Mouse (Mus musculus) forelimb bud, embryonic 11.5 days (tissue): ENCODE measurements at regions not wholly inside any gene's neighbourhood (a gene's known extent, or its start where the extent isn't known, plus 50 kb on each side); places are given as distances from the start of the nearest gene placed in this dataset.

Source experiments
- DNase-seq: peaks from one replicate; pipeline ENCODE4 v3.0.0-alpha.2; 2012; ENCODE audit warnings: low read depth, low spot score

DNA sequence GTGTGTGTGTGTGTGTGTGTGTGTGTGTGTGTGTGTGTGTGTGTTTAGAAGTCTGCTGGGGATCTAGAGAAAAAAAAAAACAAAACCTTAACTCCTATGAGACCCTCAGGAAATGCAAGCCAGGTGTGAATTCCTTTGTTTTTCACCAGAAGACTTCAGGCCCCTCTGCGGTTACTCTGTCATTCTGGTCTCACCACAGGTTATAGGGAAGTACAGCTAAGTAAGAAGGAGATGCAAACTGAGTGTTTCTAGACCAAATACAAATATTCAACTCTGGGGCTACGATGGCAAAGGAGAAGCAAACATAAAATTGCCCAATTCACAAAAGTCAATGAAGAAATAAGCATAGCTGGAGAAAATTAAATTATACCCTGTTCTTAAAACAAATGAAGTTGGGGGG is 54.9 kb upstream of the Basp1 start:
- DNase-seq: no peak

DNA sequence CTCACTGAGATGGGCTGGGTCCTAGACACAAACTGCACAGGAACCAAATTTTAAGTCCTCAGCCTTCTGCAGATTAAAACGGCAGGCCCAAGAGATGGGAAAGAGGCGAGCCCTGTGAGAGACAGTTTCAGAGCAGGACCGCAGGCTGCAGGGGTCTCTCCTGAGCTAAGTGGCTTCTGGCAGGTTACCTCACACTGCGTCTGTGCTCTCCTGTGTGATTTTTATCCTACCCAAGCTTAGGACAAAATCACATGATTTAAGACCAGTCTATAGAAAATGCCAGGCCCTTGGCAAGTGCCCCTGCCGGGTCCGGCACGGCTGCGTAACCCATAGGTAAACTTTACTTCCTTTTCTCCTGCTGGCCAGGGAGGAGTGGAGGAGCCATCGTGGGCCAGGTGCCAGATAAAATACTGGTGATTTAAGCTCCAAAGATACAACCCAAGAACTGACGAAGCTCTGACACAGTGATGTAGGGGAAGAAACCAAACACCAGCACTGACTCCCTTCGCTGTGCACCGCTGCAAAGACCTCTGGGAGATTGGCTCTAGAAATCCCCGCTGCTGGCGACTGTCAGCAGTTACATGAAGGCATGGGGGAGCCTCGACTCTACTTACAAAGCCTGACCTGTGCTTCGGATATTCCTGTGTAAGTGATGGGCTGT is 55.8 kb upstream of the Basp1 start:
- DNase-seq: no peak

DNA sequence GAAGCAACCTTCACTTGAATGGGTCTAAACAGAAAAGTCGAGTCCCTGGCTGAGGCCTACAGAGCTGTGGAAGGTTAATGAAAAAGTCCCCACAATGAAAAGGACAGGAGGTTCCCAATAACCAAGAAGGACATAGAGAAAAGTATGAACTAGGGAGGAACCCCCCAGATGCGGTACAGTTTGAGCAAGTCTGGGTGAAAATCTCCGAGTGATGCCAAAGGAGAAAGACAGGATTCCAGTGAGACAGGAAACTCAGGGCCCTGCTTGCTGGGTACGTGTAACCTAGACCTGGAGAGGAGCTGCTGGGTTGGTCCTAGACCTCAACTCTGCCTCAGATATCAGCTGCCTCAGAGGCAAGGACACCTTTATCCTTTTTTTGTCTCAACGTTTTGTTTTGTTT is 57.8 kb upstream of the Basp1 start:
- no peak for DNase-seq

DNA sequence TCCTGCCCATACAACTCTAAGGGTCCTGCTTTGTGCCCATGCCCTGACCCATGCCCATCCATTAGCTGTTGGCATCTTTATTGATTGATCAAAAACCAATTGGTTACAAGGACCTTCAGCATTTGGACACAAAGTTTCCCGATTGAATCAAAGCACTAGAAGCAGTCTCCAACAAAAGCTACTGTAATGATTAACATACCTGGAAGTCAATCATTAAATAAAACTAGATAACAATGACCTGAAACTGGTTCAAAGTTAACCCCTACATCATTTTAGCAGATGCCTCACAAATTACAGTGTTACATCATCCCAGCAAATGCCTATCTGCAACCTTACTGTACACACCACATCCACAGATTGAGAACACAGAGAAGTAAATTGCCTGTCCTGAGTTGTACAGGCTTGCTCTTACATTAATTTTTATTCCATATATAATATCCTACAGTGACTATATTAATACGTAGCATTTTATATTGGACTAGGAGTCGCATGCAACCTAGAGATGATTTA is 59.7 kb upstream of the Basp1 start:
- DNase-seq: no peak

DNA sequence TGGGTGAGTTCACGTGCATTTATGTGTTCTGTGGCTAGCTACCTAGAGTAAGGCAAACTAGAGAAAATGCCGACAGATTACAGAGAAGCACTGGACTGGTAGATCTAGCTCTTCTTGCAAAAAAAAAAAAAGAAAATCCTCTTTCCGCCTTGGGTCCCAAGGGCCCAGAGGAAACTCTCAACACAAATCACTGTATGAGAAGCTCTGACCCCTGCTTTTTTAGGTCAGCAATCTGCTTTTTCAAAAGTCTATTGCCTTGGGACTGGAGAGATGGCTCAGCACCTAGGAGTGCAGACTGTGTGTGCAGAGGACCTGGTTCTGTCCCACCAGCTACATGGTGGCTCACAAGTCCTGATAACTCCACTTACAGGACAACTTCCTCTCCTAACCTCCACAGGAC is 60.5 kb upstream of the Basp1 start:
- no peak for DNase-seq

DNA sequence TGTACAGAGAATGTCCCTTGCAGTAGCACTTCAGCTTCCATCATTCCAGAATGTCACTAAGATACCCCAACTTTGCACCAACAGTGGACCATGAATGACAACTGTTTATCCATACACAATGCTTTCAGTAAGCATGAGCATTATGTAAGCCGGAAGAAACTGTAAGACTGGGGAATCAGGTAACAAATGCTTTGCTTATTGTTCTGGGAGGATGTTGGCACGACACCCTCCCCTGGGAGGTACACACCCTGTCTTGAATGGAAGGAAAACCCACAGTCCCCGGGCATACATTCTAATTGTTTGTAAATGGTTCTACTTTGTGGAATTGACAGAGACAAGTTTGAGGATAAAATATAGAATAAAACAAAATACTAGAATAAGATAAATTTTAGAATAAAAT is 69.0 kb upstream of the Basp1 start:
- no peak for DNase-seq

DNA sequence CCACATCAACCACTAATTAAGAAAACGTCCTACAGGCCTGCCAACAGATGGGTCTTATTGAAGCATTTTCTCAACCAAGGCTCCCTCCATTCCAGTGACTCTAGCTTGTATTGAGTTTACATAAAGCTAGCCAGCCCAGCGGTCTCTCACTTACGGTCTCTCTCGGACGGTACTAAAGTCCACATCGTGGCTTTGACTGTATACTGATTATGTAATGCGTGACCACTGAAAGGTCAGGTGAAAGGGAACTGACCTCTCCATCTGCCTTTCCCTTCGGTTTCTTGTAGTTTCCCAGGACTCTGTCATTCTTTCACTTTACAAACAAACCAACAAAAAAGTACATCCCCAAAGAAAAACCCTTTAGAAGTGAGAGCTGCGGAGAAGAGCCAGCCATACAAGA is 71.8 kb upstream of the Basp1 start:
- DNase-seq: no peak

DNA sequence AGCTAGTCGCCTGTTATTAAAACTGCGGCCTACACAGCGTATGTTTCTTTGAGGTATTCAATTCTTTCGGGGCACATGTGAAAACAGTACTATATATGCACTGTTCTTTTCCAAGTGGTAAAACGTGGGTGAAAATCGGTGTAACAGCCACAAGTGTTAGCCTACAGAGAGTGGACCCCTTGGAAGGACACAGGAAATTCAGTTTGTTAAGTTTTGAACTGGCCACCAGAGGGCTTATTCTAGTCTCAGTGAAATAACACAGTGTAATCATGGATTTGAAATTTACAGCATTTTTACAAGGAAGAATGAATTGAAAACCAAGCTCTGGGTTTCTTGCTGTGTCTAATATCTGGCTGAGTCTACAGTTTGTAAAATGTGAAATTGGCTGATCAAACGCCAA is 72.6 kb upstream of the Basp1 start:
- no peak for DNase-seq

DNA sequence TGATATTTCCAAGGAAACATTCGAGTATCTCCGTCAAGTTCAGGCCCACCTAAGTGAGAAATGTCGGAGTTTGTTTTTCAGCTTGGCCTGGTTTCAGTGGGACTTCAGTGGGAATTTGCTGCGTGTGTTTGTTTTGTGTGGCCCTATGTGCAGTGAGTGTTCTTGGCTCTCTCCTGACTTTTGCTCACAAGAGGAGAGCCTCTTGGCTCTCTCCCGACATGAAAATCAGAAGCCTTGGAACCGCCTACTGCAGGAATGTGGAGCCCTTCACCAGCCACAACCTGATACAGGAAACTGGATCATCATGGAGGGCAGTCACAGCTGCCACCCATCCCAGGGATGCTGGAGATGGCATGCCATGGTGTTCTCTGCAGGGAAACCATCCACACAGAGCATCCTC is 76.2 kb upstream of the Basp1 start:
- DNase-seq: no peak

DNA sequence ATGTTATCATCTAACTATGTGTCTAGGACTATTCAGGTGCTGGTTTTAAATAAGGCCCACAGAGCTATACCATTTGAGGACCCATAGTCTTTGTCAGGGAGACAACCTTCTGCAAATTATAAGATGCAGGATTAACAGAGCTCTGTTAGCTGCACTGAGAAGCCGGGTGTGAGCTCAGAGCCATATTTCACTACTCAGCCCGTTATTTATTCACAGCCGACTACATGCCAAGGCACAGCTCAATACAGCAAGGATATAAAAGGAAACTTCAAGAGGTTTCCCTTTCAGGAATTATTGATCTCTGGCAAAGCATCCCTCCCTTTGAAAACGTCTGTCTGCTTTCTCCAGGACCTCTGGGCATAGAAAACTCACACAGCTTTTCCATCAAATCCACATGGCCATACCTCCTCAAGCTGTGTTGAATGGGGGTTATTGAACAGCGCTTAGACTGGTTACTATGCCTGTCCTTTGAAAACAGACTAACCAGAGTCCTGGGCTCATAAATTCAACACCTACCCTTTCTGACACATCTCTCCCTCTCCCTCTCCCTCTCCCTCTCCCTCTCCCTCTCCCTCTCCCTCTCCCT is 78.7 kb upstream of the Basp1 start:
- DNase-seq: no peak

DNA sequence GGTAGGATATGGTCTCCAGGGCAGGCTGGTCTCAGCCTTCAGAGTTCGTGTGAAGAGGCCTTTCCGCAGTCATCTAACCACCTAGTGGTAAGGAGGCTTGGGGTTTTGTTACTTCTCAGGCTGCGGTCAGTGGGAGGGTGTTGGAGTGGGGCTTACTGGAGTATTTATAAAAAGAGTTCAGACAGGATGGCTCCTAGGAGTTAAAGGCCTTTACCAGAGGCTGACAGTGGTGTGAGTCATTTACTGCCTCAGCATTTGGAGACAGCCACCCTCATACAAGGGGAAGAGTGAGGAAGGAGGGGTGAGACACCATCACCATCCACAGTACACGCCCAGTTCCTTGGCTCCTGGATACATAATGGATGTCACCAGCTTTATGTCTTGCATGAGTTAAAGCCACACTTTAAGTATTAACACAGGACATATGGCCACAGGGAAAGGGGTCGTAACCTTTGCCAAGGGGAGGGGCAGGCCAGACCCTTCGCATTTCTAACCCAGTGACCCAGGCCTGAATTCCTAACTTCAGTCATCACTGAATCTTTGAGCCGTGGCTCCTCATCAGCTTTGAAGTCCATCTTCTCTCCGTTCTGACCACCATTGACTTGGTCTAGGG is 81.2 kb upstream of the Basp1 start:
- DNase-seq: no peak

DNA sequence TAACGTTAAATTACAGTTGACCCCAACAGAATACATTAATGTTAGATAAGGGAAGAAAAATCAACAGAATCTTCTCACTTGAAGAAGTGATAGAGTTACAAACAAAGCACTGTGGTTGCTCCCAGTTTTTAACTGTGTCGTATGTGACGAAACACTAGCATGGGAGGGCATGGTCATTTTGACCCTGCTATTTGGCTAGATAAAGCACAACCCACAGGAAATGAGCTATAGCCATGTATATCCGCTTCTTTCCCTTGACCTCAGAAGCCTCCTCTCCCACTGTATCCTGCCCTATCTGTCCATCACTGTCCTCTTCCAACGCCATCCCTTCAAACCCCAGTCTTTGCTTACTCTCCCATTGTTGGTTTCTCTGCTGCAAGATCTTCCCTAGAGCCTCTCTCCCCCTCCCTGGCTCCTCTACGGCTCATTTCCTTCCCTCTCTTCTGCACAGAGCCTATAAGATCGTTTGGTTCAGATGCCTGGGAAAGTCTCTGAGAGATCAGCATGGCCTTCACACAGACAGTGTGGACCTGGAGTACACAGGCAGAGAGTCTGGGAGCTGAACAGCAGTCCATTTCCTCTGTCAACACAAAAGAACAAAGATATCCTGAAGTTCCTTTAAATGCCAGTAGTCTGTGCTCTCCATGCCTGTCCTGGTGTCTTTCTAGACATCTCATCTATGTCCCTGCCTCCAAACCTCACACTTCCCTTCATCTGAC is 82.5 kb upstream of the Basp1 start:
- DNase-seq: no peak

DNA sequence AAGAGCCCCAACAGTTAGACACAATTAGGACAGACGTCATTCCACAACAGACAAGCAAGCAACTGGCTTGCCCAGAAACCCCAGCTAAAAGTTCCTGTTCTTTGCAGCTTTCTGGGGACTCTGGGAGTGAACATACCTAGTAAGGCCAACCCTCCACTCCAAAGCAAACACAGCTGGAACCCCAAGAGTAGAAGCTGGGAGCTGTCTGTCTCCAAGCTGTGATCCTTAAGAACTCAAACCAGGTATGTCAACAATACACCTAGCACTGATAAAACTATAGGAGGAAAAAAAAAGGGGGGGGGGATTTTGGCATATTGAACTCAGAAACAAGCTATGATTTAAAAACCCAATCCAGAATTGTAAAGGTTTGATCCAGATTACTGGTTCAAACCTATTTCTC is 84.2 kb upstream of the Basp1 start:
- no peak for DNase-seq

DNA sequence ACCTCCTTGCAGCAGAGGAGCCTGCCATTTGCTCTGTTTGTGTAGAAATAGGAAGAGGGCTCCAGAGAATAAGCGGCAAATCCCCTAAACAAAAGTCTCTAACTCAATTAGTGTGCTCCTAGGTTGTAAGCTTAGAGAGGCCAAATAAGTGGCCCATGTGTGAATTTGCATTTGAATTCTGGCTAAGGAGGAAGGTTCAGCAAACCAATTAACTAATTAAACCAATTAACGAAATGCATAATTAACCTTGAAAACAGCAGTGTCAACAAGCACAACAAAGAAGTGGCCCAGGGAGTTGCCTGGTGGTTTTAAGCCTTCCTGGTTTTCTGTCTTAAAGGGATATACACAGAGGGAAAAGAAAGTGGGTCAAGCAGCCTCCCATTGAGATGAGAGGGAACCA is 84.9 kb upstream of the Basp1 start:
- no peak for DNase-seq

DNA sequence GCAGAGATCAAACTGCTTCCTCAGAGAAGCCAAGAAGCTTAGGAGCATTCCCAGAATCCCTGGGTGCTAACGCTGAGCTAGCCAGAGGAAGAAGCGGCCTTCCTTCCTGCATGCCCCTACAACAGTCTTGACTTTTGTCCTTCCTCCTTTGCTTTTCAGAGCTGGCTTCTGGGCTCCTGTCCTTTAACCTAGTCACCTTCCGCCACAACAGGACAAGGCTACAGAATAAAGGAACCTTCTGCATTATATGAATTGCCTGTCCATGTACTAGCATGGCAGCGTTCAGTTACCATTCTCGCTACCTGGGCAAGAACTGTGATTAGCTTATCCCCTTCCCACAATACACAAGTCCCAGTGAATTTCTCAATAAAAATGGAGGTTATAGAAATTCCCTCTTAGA is 88.9 kb upstream of the Basp1 start:
- no peak for DNase-seq

DNA sequence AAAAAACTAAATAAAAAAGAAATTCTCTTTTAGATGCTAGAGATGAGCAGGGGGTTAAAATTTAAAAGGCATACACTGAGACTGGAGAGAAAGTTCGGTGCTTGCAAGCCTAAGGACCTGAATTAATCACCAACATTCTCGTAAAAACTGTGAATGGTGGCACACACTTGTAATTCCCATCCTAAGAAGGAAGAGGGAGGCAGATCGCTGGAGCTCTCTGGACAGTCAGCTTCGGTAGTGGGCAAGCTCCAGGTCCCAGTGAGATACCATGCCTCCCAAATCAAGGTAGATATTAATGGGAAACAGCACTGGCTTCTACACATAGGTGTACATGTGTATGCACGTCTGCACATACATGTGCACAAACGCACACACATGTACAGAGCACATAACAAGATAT is 89.5 kb upstream of the Basp1 start:
- no peak for DNase-seq

DNA sequence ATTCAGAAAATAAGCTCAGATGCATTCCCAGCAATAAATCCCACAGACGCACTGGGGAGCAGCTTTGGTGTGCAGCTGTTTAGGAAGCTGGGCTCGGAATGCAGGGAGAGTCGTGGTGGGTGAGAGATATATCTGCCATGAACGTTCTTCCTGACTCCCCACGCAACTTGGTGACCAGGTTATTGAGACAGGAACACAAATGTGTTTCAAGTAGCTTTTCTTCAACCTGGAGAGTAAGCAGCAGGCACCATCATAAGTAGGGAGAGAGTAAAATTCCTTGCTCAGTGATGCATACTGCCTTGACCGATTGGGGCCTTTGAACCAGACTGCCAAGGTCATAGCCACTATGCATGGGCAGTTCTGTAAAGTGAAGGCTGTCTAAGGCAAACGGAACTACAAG is 95.6 kb upstream of the Basp1 start:
- DNase-seq: no peak

DNA sequence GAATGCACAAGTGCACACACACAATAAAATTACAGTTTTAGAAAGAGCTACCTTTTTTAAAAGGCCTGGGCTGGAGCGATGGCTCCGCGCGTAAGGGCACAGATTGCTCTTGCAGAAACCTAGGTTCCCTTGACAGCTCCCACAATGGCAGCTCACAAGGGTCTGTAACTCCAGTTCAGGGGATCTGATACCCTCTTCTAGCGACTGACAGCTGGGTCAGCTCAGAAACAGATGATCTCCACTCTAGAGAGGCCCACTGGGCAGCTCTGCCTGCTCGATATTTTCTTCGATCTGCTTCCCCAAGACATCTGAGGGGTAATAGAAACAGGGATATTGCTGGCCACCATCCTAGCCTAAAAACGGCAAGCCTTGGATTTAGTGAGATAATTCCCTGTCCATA is 96.0 kb upstream of the Basp1 start:
- DNase-seq: no peak

DNA sequence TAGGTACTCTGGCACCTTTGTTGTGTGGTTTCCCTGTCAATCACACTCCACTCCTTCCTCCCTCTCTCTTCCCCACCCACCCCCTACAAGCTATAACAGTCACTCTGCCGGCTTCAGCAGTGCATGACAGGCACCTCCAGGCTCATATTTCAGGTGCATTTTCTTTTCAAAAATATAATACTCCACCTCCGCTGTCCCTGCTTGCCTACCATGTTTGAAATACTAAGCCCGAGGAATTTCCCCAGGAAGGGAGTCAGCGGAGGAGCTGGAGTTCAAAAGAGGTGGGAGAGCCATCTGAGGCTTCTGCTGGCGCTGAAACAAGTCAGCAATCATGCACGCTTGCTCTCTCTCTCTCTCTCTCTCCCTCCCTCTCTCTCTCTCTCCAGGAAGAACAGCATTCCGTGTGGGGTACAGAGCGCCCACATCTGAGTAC is 96.5 kb upstream of the Basp1 start:
- DNase-seq: no peak

DNA sequence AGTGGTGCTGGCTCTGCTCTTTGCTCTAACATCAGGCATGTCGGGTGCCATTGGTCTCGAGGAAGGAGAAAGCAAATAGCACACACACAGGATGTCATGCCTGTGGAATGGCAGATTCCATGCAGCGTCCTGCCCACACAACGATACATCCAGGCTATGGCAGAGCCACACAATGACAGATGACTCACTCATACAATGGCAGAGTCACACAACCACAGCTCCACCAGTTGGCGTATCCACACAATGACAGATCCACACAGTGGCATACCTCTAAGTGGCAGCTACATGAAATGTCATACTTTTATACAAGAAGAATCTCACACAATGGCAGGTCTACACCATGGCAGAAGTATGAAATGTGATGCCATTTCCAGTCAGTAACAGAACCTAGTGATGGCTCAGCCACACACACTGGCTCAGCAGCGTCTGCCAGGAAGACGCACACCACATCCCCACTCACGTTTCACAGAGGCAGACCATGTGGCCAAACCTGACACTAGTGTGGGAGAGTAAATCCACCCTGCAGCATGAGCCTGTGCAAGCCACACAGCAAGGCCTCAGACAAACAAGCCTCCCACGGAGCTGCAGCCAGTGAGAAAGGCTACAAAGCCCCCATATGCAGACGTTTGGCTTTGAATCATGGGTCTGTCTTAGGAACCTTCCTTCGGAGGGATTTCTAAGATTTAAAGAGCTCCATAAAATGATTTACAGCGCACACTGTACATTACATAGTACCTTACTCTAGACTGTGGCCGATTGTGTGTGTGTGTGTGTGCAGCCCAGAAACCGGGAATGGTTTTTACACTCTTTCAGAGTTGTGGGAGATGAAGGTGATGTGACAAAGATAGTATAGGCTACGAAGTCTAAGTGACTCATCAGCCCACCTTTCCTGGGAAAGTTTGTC is 104.0 kb upstream of the Myo10 start:
- DNase-seq: peak; percentile 14

DNA sequence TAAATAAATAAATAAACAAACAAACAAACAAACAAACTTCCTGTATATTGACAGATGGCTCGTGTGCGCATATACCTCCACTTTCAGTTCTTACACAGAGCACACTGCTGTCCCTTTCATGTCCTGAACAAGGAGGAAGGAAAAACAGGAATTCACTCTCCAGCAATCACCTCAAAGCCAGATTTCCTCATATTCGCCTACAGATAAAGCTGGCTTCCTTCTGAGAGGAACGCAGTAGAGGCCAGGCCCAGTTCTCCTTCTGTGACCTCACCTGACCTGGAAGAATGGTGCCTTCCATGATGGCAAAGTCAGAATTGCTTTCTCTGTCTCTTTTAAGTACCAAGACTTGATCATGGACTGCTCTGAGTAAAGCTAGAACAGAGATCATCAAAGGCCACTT is 98.1 kb upstream of the Myo10 start:
- no peak for DNase-seq

DNA sequence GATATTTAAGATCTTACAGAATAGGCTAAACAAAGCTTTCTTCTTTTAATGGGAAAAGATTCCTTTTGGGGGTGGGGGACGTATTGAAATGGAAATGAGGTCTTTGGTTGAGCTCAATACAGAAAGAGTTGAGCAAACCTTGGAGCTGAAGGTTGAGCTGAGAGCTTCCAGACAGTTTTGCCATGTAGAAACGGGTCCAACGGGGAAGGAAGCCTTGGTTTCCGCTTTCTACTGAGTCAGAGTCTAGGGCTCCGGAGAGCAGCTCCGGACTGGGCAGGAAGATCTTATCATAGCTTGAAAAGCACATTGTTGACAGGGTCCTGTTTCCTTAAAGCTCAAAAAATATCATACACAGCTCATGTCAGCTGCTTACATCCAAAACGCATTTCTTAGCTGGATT is 97.0 kb upstream of the Myo10 start:
- DNase-seq: no peak
